Mouse (Mus musculus) G1E (cell line): Measurements from ENCODE around the gene Atxn10. TPM values are rescaled to one million over a fixed set of nuclear protein-coding genes. Genes with fewer than 3 reads are reported as not detected.

Source experiments
- ATAC-seq: 2 replicates; pipeline ENCODE4 v1.8.0; 2016; ENCODE audit warnings: mild to moderate bottlenecking; ENCODE audit not compliant: insufficient number of reproducible peaks, poor library complexity, low FRiP score, severe bottlenecking; ENCODE audit errors: extremely low read depth
- DNase-seq: peaks from one replicate; pipeline ENCODE4 v3.0.0; 2012; ENCODE audit warnings: low spot score
- H3K27me3 ChIP-seq: 2 replicates; pipeline ENCODE4 v1.6.1; 2012; ENCODE audit warnings: mild to moderate bottlenecking, low read length, inconsistent platforms; ENCODE audit not compliant: insufficient read depth
- H3K36me3 ChIP-seq: replicated peaks from 2 replicates; pipeline ENCODE3; 2012; ENCODE audit warnings: mild to moderate bottlenecking, inconsistent platforms
- H3K4me1 ChIP-seq: 2 replicates; pipeline ENCODE4 v1.6.1; 2012; ENCODE audit warnings: low read depth, low read length, inconsistent platforms, mixed read lengths; ENCODE audit not compliant: insufficient read depth
- H3K4me3 ChIP-seq: 2 replicates; pipeline ENCODE4 v1.5.1; 2012; ENCODE audit warnings: low read depth, mild to moderate bottlenecking, inconsistent platforms, low read length, moderate library complexity, mixed read lengths
- H3K9me3 ChIP-seq: replicated peaks from 2 replicates; pipeline ENCODE4 v1.6.1; 2012; ENCODE audit warnings: inconsistent platforms
- CTCF ChIP-seq: IDR thresholded peaks from 2 replicates; pipeline ENCODE4 v1.5.1; 2012; ENCODE audit warnings: low read depth, low read length, inconsistent platforms, mixed read lengths
- GATA1 ChIP-seq: IDR thresholded peaks from 2 replicates; pipeline ENCODE4 v1.6.1; 2012; ENCODE audit warnings: borderline replicate concordance, low read length, inconsistent platforms, mixed read lengths
- GATA2 ChIP-seq: IDR thresholded peaks from 2 replicates; pipeline ENCODE4 v1.6.1; 2012; ENCODE audit warnings: low read depth, low read length, inconsistent platforms, borderline replicate concordance
- POLR2AphosphoS5 ChIP-seq: IDR thresholded peaks from 2 replicates; pipeline ENCODE4 v1.6.1; 2012; ENCODE audit warnings: low read depth, low read length, inconsistent platforms; ENCODE audit not compliant: insufficient replicate concordance
- TAL1 ChIP-seq: conservative IDR thresholded peaks from 2 replicates; pipeline ENCODE4 v1.6.1; 2012; ENCODE audit warnings: low read depth, low read length, inconsistent platforms, mixed read lengths
- polyA plus RNA-seq: library from polyadenylated mRNA; stranded (reverse); fragments of >175 nt; gene quantifications from 2 replicates; pipeline ENCODE4 v1.2.3, GENCODE M21; 2012
- total RNA-seq, 2 experiments: library from RNA; stranded (forward) in 1 of 2; stranded (reverse) in 1 of 2; fragments of 200-1000 nt in 1 of 2; fragments of >200 nt in 1 of 2; fragmentation: Nextera tagmentation in 1 of 2; gene quantifications; 2 replicates each; pipeline ENCODE4 v1.2.3; 2014 to 2017

Gene Atxn10
- total and polyA plus RNA-seq, 3 experiments, result 92.9 to 185 (median 99.1) TPM

GRCm38 (mm10) chr15:85344673-85345072, 8.6 kb downstream of the Atxn10 start:
- no peak overlapping the region for H3K4me3 ChIP-seq
- H3K9me3 ChIP-seq, result no peaks in the 10 kb centered on the region
- H3K27me3 ChIP-seq, result no peaks in the 10 kb centered on the region
- ATAC-seq (no peak), DNase-seq (no peak)
- TF ChIP-seq CTCF, result no peak
- no peak for TF ChIP-seq GATA1
- no peak for TF ChIP-seq POLR2AphosphoS5
- peaks cover 11% of the 10 kb centered on the region for H3K4me1 ChIP-seq
- peaks cover 39% of the 10 kb centered on the region for H3K36me3 ChIP-seq

- DNase-seq (no peak), ATAC-seq (no peak)
- no peaks in the 10 kb centered on the region for H3K27me3 ChIP-seq
- TF ChIP-seq GATA1, result no peak
- TF ChIP-seq CTCF, result no peak
- no peak for TF ChIP-seq POLR2AphosphoS5
- TF ChIP-seq TAL1, result no peak
- no peak for TF ChIP-seq GATA2
- H3K4me1 ChIP-seq, result peaks cover 16% of the 10 kb centered on the region
- peaks cover 46% of the 10 kb centered on the region for H3K36me3 ChIP-seq
- H3K4me3 ChIP-seq, result no peak overlapping the region
- H3K9me3 ChIP-seq, result no peaks in the 10 kb centered on the region
Observed at GRCm38 (mm10) chr15:85347058-85347700, 11.1 kb downstream of the Atxn10 start.

- Histone ChIP-seq H3K9me3 (no peaks in the 10 kb centered on the region), H3K4me3 (no peak overlapping the region), H3K27me3 (no peaks in the 10 kb centered on the region), H3K36me3 (peaks cover 41% of the 10 kb centered on the region), H3K4me1 (peaks cover 7% of the 10 kb centered on the region)
- ATAC-seq (no peak), DNase-seq (no peak)
- TF ChIP-seq TAL1 (no peak), POLR2AphosphoS5 (no peak), GATA1 (no peak), CTCF (no peak), GATA2 (no peak)
Observed at GRCm38 (mm10) chr15:85350144-85350543, 14.1 kb downstream of the Atxn10 start.

- Histone ChIP-seq H3K4me1 (peaks cover 7% of the 10 kb centered on the region), H3K9me3 (no peaks in the 10 kb centered on the region), H3K36me3 (peaks cover 30% of the 10 kb centered on the region), H3K27me3 (no peaks in the 10 kb centered on the region), H3K4me3 (no peak overlapping the region)
- no peak for DNase-seq
- TF ChIP-seq CTCF, result no peak
- TF ChIP-seq POLR2AphosphoS5, result no peak
- no peak for TF ChIP-seq GATA1
- TF ChIP-seq GATA2, result no peak
- TF ChIP-seq TAL1, result no peak
- ATAC-seq, result no peak
Observed at GRCm38 (mm10) chr15:85354060-85354459, 18.0 kb downstream of the Atxn10 start.

GRCm38 (mm10) chr15:85356112-85356511, 20.1 kb downstream of the Atxn10 start:
- no peak for TF ChIP-seq CTCF
- TF ChIP-seq TAL1, result no peak
- no peak for TF ChIP-seq POLR2AphosphoS5
- no peak for TF ChIP-seq GATA2
- no peak for TF ChIP-seq GATA1
- DNase-seq (no peak), ATAC-seq (no peak)
- Histone ChIP-seq H3K4me3 (no peak overlapping the region), H3K4me1 (no peaks in the 10 kb centered on the region; the same call in 1 of the 2 replicates), H3K27me3 (no peaks in the 10 kb centered on the region), H3K9me3 (no peaks in the 10 kb centered on the region), H3K36me3 (peaks cover 38% of the 10 kb centered on the region)

- peaks cover 39% of the 10 kb centered on the region for H3K36me3 ChIP-seq
- H3K4me3 ChIP-seq, result no peak overlapping the region
- H3K4me1 ChIP-seq, result no peaks in the 10 kb centered on the region; the same call in 1 of the 2 replicates
- no peaks in the 10 kb centered on the region for H3K9me3 ChIP-seq
- no peaks in the 10 kb centered on the region for H3K27me3 ChIP-seq
- ATAC-seq (no peak), DNase-seq (no peak)
- TF ChIP-seq GATA2, result no peak
- no peak for TF ChIP-seq POLR2AphosphoS5
- TF ChIP-seq GATA1, result no peak
- TF ChIP-seq TAL1, result no peak
- no peak for TF ChIP-seq CTCF
Observed at GRCm38 (mm10) chr15:85357465-85358225, 21.6 kb downstream of the Atxn10 start.
